Mouse (Mus musculus): ENCODE data around the gene Fam83c. TPM values are rescaled to one million over a fixed set of nuclear protein-coding genes. Genes with fewer than 3 reads are reported as not detected.

Fam83c gene
- polyA plus RNA-seq (2015; fragmentation: Nextera tagmentation; extraction: Ambion mirVana) = 0.31 and 0.37 TPM in 2 replicates

DNA sequence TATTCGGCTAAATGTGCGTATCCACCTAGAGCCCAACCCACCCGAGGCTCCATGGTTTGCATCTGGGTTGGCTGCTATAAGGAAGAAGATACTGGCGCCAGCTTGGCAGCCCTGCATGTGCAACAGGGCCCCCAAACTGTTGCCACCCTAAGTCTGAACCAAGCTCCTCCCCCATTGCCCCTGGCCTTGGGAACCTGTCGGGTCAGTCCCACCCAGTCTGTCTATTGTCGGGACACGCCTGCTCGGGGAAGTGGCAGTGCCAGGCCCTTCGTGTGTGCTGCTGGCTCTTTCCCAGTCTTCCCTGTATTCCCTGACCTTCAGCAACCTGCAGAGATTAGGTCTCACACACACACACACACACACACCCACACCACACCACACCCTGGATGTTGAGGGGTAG lies at the start of gene Fam83c:
Gene Fam83c, minus strand, starts transcription at position 123 of the 400 bp plus-strand sequence.
- WGBS = 43% methylated on average over 9 of the region's 9 CpGs
- Histone ChIP-seq H3K27me3 (replicated peaks; ENCODE audit: control insufficient read depth, insufficient read depth, low read length) (no peaks in the 10 kb centered on the region), H3K4me3 (ENCODE audit: low read depth, low read length) (no peak within 1 kb of the TSS), H3K9ac (ENCODE audit: low read depth, low read length) (no peak within 1 kb of the TSS), H3K4me1 (replicated peaks; ENCODE audit: control insufficient read depth, insufficient read depth, low read length) (no peaks in the 10 kb centered on the region), H3K27ac (ENCODE audit: low read depth, low read length) (no peak within 1 kb of the TSS), H3K36me3 (ENCODE audit: control insufficient read depth, insufficient read depth) (no peaks in the 10 kb centered on the region), H3K4me2 (replicated peaks; ENCODE audit: low read depth) (0 out of 2 replicates have a peak within 1 kb of the TSS, but pooled peaks have one; percentile 9), H3K9me3 (ENCODE audit: control insufficient read depth) (no peaks in the 10 kb centered on the region)
- no peak for TF ChIP-seq CTCF (IDR thresholded peaks at IDR 0.05; ENCODE audit: low read depth)
- ATAC-seq = peak; percentile 45; the same call in 1 of the 2 replicates

DNA sequence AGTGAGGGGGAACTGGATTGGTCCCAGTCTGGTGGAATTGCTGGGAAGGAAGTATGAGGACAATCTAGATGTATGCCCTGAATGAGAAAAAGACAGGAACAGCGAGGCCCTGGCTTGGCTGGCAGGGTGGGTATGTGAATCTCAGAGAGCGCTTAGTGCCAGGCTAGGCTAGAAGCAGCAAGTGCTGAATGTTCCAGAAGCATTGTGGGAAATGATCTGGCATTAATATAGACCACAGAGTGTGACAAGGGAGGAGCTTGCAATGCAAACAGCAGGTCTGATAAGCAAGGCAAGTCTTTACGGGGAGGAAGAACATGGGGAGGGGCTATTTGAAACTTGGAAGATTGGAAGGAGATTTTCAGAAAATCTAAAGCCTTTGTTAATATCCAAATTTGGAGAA lies 47.4 kb upstream of the Fam83c start:
- Histone ChIP-seq H3K9ac (ENCODE audit: low read depth, low read length) (no peak overlapping the region), H3K4me2 (replicated peaks; ENCODE audit: low read depth) (no peak overlapping the region), H3K27me3 (replicated peaks; ENCODE audit: control insufficient read depth, insufficient read depth, low read length) (no peaks in the 10 kb centered on the region), H3K27ac (ENCODE audit: low read depth, low read length) (no peak overlapping the region), H3K4me1 (replicated peaks; ENCODE audit: control insufficient read depth, insufficient read depth, low read length) (no peaks in the 10 kb centered on the region), H3K4me3 (ENCODE audit: low read depth, low read length) (no peak overlapping the region), H3K36me3 (ENCODE audit: control insufficient read depth, insufficient read depth) (peaks cover 50% of the 10 kb centered on the region), H3K9me3 (ENCODE audit: control insufficient read depth) (no peaks in the 10 kb centered on the region)
- TF ChIP-seq CTCF (IDR thresholded peaks at IDR 0.05; ENCODE audit: low read depth) = no peak
- 70% methylated on average over 3 of the region's 3 CpGs for WGBS
- no peak for ATAC-seq

DNA sequence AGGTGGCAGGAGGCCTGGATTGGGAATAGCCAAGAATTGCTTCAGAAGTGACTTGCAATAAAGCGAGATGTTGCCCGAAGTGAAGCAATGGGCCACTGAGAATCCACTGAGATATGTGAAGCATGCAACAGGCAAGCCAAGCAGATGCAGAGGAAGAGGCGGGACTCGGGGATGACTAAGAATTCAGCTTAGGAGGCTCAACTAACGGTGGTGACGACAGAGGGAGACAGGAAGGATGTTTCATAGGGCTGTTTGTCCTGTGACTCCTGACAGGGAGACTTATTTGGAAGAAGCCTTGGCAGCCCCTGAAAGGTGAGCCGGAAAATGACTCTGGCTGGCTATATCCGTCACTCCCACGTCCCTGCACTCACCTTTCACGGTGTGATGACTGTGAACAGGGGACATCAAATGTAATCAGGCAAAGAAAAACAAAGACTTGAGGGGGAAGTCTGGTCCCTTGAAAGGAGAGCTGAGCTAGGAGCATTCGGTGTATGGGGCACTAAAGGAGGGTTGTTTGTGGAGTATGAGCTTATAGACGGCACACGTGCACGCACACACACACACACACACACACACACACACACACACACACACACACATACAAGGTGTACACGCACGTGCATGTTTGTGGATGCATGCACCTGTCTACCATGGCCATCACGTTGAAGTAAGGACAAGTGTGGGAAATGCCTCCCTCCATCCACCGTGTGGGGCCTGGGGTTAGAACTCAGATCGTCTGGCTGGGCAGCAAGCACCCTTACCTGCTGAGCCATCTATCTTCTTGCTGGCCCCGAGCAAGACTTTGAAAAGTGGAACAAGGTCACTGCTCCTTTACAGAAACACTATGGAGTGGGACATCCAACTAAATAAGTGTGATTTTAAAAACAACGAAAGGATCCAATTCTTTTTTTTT lies 44.6 kb upstream of the Fam83c start:
- no peak for TF ChIP-seq CTCF (IDR thresholded peaks at IDR 0.05; ENCODE audit: low read depth)
- Histone ChIP-seq H3K9me3 (ENCODE audit: control insufficient read depth) (no peaks in the 10 kb centered on the region), H3K36me3 (ENCODE audit: control insufficient read depth, insufficient read depth) (peaks cover 38% of the 10 kb centered on the region), H3K4me1 (replicated peaks; ENCODE audit: control insufficient read depth, insufficient read depth, low read length) (no peaks in the 10 kb centered on the region), H3K9ac (ENCODE audit: low read depth, low read length) (no peak overlapping the region), H3K4me3 (ENCODE audit: low read depth, low read length) (no peak overlapping the region), H3K27me3 (replicated peaks; ENCODE audit: control insufficient read depth, insufficient read depth, low read length) (no peaks in the 10 kb centered on the region), H3K27ac (ENCODE audit: low read depth, low read length) (no peak overlapping the region), H3K4me2 (replicated peaks; ENCODE audit: low read depth) (no peak overlapping the region)
- ATAC-seq = no peak
- 84% methylated on average over 21 of the region's 21 CpGs for WGBS

DNA sequence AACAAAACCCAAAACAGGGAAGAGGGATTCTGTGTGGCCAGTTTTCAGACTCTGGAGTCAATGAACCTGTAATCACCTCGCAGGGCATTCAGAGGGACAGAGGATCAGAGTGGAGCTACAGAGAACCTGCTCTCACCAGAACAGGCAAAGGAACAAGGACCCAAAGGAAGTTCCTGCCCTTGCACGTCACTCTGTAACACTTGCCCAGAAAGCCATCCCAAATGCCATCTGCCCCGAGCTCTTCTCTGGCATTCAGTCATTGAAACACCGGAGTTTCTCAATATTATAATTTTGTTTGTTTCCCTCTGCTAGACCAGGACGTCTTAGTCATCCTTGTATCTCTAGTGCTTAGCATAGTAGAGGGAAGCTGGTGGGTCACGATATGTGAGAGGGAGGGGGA lies 39.0 kb upstream of the Fam83c start:
- H3K4me1 ChIP-seq (replicated peaks; ENCODE audit: control insufficient read depth, insufficient read depth, low read length) = no peaks in the 10 kb centered on the region

DNA sequence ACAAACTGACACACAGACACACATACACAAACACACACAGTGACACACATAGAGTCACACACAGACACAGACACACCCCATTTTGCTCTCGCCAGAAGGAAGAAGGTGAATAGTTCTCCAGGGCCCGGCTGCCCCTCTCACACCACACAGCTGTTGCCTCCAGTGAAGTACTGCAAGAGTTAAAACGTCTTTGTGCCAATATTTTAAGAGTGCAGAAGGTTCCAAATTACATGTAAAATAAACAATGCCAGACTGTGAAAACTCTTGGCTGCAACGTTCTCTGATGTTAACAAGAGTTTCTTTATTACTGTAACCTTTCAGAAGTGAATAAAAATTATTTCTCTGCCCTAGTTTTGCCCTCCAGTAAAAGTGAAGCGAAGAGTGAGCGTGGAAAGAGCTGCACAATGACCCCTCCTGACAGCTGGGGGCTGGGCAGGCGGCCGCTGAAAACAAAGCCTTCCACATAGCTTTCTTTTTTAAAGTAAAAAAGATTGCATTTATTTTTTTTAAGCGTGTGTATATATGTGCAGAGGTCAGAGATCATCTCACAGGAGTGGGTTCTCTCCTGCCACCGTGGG lies 38.4 kb upstream of the Fam83c start:
- Histone ChIP-seq H3K27me3 (replicated peaks; ENCODE audit: control insufficient read depth, insufficient read depth, low read length) (no peaks in the 10 kb centered on the region), H3K4me1 (replicated peaks; ENCODE audit: control insufficient read depth, insufficient read depth, low read length) (no peaks in the 10 kb centered on the region), H3K4me2 (replicated peaks; ENCODE audit: low read depth) (0 out of 2 replicates have a peak overlapping the region, but pooled peaks have one; percentile 7), H3K9me3 (ENCODE audit: control insufficient read depth) (no peaks in the 10 kb centered on the region), H3K36me3 (ENCODE audit: control insufficient read depth, insufficient read depth) (peaks cover 31% of the 10 kb centered on the region), H3K27ac (ENCODE audit: low read depth, low read length) (no peak overlapping the region), H3K9ac (ENCODE audit: low read depth, low read length) (no peak overlapping the region), H3K4me3 (ENCODE audit: low read depth, low read length) (no peak overlapping the region)
- no peak for ATAC-seq
- no peak for TF ChIP-seq CTCF (IDR thresholded peaks at IDR 0.05; ENCODE audit: low read depth)
- WGBS = 58% methylated on average over 10 of the region's 10 CpGs

More for the DNA sequence above, 39.0 kb upstream of the Fam83c start:
- H3K27me3 ChIP-seq (replicated peaks; ENCODE audit: control insufficient read depth, insufficient read depth, low read length) = no peaks in the 10 kb centered on the region
- no peak overlapping the region for H3K27ac ChIP-seq (ENCODE audit: low read depth, low read length)
- no peak for TF ChIP-seq CTCF (IDR thresholded peaks at IDR 0.05; ENCODE audit: low read depth)
- 63% methylated on average over 6 of the region's 6 CpGs for WGBS
- no peak overlapping the region for H3K9ac ChIP-seq (ENCODE audit: low read depth, low read length)
- H3K4me2 ChIP-seq (replicated peaks; ENCODE audit: low read depth) = no peak overlapping the region
- H3K36me3 ChIP-seq (ENCODE audit: control insufficient read depth, insufficient read depth) = peaks cover 25% of the 10 kb centered on the region
- ATAC-seq = no peak
- H3K4me3 ChIP-seq (ENCODE audit: low read depth, low read length) = no peak overlapping the region
- H3K9me3 ChIP-seq (ENCODE audit: control insufficient read depth) = no peaks in the 10 kb centered on the region

DNA sequence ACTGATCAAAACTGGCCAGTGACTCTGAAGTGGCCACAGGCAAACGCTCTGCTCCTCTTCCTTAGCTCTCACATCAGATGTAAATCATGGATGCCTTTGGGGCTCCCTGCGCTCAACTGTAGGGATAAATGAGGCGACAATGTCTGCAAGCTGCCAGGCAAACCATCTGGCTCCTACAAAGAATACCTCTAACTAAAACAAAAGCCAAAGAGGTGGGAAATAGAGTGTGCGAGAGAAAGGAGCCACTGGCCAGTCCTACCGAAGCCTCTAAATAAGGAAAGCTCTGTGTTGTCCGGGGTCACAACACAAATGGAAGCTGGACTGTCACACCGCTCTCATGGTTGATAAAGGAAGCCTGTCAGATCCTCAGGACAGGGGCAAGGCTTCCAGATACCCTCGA lies 37.8 kb upstream of the Fam83c start:
- 73% methylated on average over 8 of the region's 8 CpGs for WGBS
- H3K27me3 ChIP-seq (replicated peaks; ENCODE audit: control insufficient read depth, insufficient read depth, low read length) = no peaks in the 10 kb centered on the region
- no peaks in the 10 kb centered on the region for H3K4me1 ChIP-seq (replicated peaks; ENCODE audit: control insufficient read depth, insufficient read depth, low read length)
- no peak overlapping the region for H3K27ac ChIP-seq (ENCODE audit: low read depth, low read length)
- ATAC-seq = no peak
- no peak overlapping the region for H3K9ac ChIP-seq (ENCODE audit: low read depth, low read length)
- no peak for TF ChIP-seq CTCF (IDR thresholded peaks at IDR 0.05; ENCODE audit: low read depth)
- no peak overlapping the region for H3K4me2 ChIP-seq (replicated peaks; ENCODE audit: low read depth)
- H3K4me3 ChIP-seq (ENCODE audit: low read depth, low read length) = no peak overlapping the region
- H3K36me3 ChIP-seq (ENCODE audit: control insufficient read depth, insufficient read depth) = peaks cover 36% of the 10 kb centered on the region
- no peaks in the 10 kb centered on the region for H3K9me3 ChIP-seq (ENCODE audit: control insufficient read depth)
